Mouse (Mus musculus) spleen, adult 2 months (tissue): Measurements from ENCODE around the gene Fgfr2.

Experiments
- CTCF ChIP-seq: fragments of 200-500 bp; IDR thresholded peaks from 2 replicates; pipeline ENCODE4 v1.5.1; 2011; ENCODE audit warnings: mild to moderate bottlenecking, inconsistent platforms; ENCODE audit not compliant: insufficient read depth, insufficient read length, insufficient replicate concordance; ENCODE audit errors: extremely low read depth
- POLR2A ChIP-seq: fragments of 200-500 bp; IDR thresholded peaks from 2 replicates; pipeline ENCODE4 v1.6.1; 2011; ENCODE audit warnings: low read depth, low read length, inconsistent platforms

GRCm38 (mm10) chr7:132787496-132788190, 335.5 kb downstream of the Fgfr2 start:
- TF ChIP-seq CTCF (no peak), POLR2A (no peak)
